Mouse (Mus musculus) urinary bladder, postnatal 14 days (tissue): Measurements from ENCODE around the gene Banp.

Source experiments
- DNase-seq: peaks from one replicate; pipeline ENCODE4 v3.0.0; 2021; ENCODE audit warnings: low spot score

Banp gene

GRCm38 (mm10) chr8:122019162-122019561 is 69.6 kb downstream of the Banp start:
- DNase-seq: no peak

- DNase-seq: no peak
Observed at GRCm38 (mm10) chr8:122020050-122020771, 70.7 kb downstream of the Banp start.

- no peak for DNase-seq
Observed at GRCm38 (mm10) chr8:122021725-122022124, 72.2 kb downstream of the Banp start.

- DNase-seq: no peak
Observed at GRCm38 (mm10) chr8:122022274-122022673, 72.7 kb downstream of the Banp start.

- DNase-seq: no peak
Observed at GRCm38 (mm10) chr8:122022705-122023104, 73.2 kb downstream of the Banp start.

GRCm38 (mm10) chr8:122025546-122025945 is 76.0 kb downstream of the Banp start:
- no peak for DNase-seq

- no peak for DNase-seq
Observed at GRCm38 (mm10) chr8:122028116-122028515, 78.6 kb downstream of the Banp start.

- DNase-seq: no peak
Observed at GRCm38 (mm10) chr8:122030965-122031364, 81.4 kb downstream of the Banp start.

GRCm38 (mm10) chr8:122032741-122033140 is 83.2 kb downstream of the Banp start:
- DNase-seq: no peak

GRCm38 (mm10) chr8:122035543-122035942 is 86.0 kb downstream of the Banp start:
- DNase-seq: no peak

GRCm38 (mm10) chr8:122036325-122036724 is 86.8 kb downstream of the Banp start:
- DNase-seq: no peak

- no peak for DNase-seq
Observed at GRCm38 (mm10) chr8:122037279-122037678, 87.7 kb downstream of the Banp start.

- no peak for DNase-seq
Observed at GRCm38 (mm10) chr8:122038076-122038475, 88.5 kb downstream of the Banp start.

- DNase-seq: no peak
Observed at GRCm38 (mm10) chr8:122039452-122039851, 89.9 kb downstream of the Banp start.

GRCm38 (mm10) chr8:122047206-122047870 is 97.8 kb downstream of the Banp start:
- peak; percentile 34 for DNase-seq

GRCm38 (mm10) chr8:122049266-122049665 is 99.7 kb downstream of the Banp start:
- no peak for DNase-seq

GRCm38 (mm10) chr8:122049923-122050322 is 100.4 kb downstream of the Banp start:
- DNase-seq: no peak

GRCm38 (mm10) chr8:122050620-122051019 is 101.1 kb downstream of the Banp start:
- DNase-seq: no peak

- DNase-seq: no peak
Observed at GRCm38 (mm10) chr8:122055321-122055720, 105.8 kb downstream of the Banp start.

- no peak for DNase-seq
Observed at GRCm38 (mm10) chr8:122056113-122056512, 106.6 kb downstream of the Banp start.

GRCm38 (mm10) chr8:122056882-122057281 is 107.3 kb downstream of the Banp start:
- no peak for DNase-seq

GRCm38 (mm10) chr8:122058510-122058909 is 109.0 kb downstream of the Banp start:
- DNase-seq: no peak

GRCm38 (mm10) chr8:122058951-122059350 is 109.4 kb downstream of the Banp start:
- no peak for DNase-seq
